Mouse (Mus musculus): ENCODE data around the gene Exosc6. TPM values are rescaled to one million over a fixed set of nuclear protein-coding genes. Genes with fewer than 3 reads are reported as not detected.
"Not testable (repeated sequence)": the region's sequence is repeated elsewhere in the genome, so short reads cannot be mapped to it uniquely, and the experiment has no call there.

Exosc6 gene
- polyA plus RNA-seq, 1 experiment from 2014 or later = not detected

GRCm38 (mm10) chr8:111092326-111092725 is 36.2 kb downstream of the Exosc6 start, which contains the start of gene Clec18a:
TSS of gene Clec18a (minus strand) at chr8:111092426.
- H3K27me3 ChIP-seq (ENCODE audit: control insufficient read depth, insufficient read depth, low read length); H3K36me3 ChIP-seq (ENCODE audit: control insufficient read depth, insufficient read depth, low read length); H3K9ac ChIP-seq (replicated peaks; ENCODE audit: low read depth, low read length); ATAC-seq (ENCODE audit: low read depth); H3K4me1 ChIP-seq (ENCODE audit: control insufficient read depth, insufficient read depth, low read length); H3K4me3 ChIP-seq (ENCODE audit: low read depth, low read length); H3K9me3 ChIP-seq (ENCODE audit: control insufficient read depth, low read length); H3K4me2 ChIP-seq (ENCODE audit: low read depth, low read length); H3K27ac ChIP-seq (ENCODE audit: low read depth, low read length): not testable (repeated sequence)
- WGBS = 98% methylated on average over 5 of the region's 6 CpGs

GRCm38 (mm10) chr8:111093865-111094718 is 38.0 kb downstream of the Exosc6 start, which contains the start of gene Pdpr:
TSS of gene Pdpr (plus strand) at chr8:111094630.
- Histone ChIP-seq H3K27me3 (ENCODE audit: control insufficient read depth, insufficient read depth, low read length) (no peaks in the 10 kb centered on the region), H3K36me3 (ENCODE audit: control insufficient read depth, insufficient read depth, low read length) (no peaks in the 10 kb centered on the region), H3K9me3 (ENCODE audit: control insufficient read depth, low read length) (no peaks in the 10 kb centered on the region), H3K27ac (ENCODE audit: low read depth, low read length) (peak within 1 kb of the TSS; percentile 79), H3K4me2 (ENCODE audit: low read depth, low read length) (peak within 1 kb of the TSS; percentile 70), H3K9ac (replicated peaks; ENCODE audit: low read depth, low read length) (peak within 1 kb of the TSS; percentile 74), H3K4me1 (ENCODE audit: control insufficient read depth, insufficient read depth, low read length) (peaks cover 5% of the 10 kb centered on the region), H3K4me3 (ENCODE audit: low read depth, low read length) (peak within 1 kb of the TSS; percentile 56)
- WGBS = 7% methylated on average over 44 of the region's 72 CpGs
- ATAC-seq (ENCODE audit: low read depth) = peak; percentile 95

DNA sequence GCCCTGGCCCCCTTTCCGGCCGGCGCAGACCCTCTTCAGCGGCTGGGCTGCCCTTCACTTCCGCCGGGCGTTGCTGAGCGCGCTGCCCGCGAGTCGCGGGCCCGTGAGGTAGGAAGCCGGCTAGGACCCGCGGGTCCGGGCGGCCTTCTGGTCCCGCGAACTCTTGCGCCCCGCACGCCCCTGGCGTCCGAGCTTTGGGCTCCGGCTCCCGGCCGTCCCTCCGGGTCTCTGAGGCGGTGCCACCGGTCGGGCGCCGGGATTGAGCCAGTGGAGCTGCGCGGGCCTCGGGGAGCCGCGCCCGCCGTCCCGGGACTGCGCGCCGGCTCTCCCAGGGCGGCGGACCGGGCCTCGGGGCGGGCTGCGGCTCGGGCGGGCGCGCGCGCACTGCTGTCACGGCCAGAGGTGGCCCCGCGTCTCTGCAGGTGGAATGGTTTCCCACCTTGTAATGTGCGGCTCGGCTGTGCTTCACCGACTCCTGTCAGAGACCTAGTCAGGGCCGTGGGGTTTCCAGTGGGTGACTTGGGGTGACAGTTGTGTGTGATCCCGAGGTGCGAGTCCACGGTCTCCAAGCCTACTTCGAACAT is 38.7 kb downstream of the Exosc6 start:
- Histone ChIP-seq H3K4me2 (ENCODE audit: low read depth, low read length) (peak overlapping the region; percentile 70), H3K4me3 (ENCODE audit: low read depth, low read length) (peak overlapping the region; percentile 56), H3K9ac (replicated peaks; ENCODE audit: low read depth, low read length) (peak overlapping the region; percentile 74)
- H3K4me1 ChIP-seq (ENCODE audit: control insufficient read depth, insufficient read depth, low read length); H3K9me3 ChIP-seq (ENCODE audit: control insufficient read depth, low read length); H3K27ac ChIP-seq (ENCODE audit: low read depth, low read length); H3K27me3 ChIP-seq (ENCODE audit: control insufficient read depth, insufficient read depth, low read length); H3K36me3 ChIP-seq (ENCODE audit: control insufficient read depth, insufficient read depth, low read length): not testable (repeated sequence)
- peak; percentile 59 for ATAC-seq (ENCODE audit: low read depth)
- under 1% methylated on average over 50 of the region's 69 CpGs for WGBS

Small RNAs within 50 kb of the gene (microRNA-seq; reads per million reads assigned to microRNA genes)
- gene Gm24103 (not detected), gene Mir3473d (0.85 reads per million)

Other genes with a start within 250 kb of the Exosc6 start
- gene Cog4, start 209.7 kb upstream of the Exosc6 start, polyA plus RNA-seq (2014; fragmentation: Nextera tagmentation; extraction: Ambion mirVana) = 64.6 and 78.1 TPM in 2 replicates
- 87.3 and 109 TPM in 2 replicates for gene Sf3b3, start 209.6 kb upstream of the Exosc6 start, polyA plus RNA-seq (2014; fragmentation: Nextera tagmentation; extraction: Ambion mirVana)
- gene Fuk, start 153.9 kb upstream of the Exosc6 start, polyA plus RNA-seq (2014; fragmentation: Nextera tagmentation; extraction: Ambion mirVana) = 3.9 and 5.4 TPM in 2 replicates
- 12.7 and 15.0 TPM in 2 replicates for gene St3gal2, start 136.4 kb upstream of the Exosc6 start, polyA plus RNA-seq (2014; fragmentation: Nextera tagmentation; extraction: Ambion mirVana)
- 14.0 and 14.8 TPM in 2 replicates for gene Ddx19a, start 58.5 kb upstream of the Exosc6 start, polyA plus RNA-seq (2014; fragmentation: Nextera tagmentation; extraction: Ambion mirVana)
- 6.3 and 7.6 TPM in 2 replicates for gene Ddx19b, start 24.6 kb upstream of the Exosc6 start, polyA plus RNA-seq (2014; fragmentation: Nextera tagmentation; extraction: Ambion mirVana)
- gene Aars, start 23.2 kb upstream of the Exosc6 start, polyA plus RNA-seq (2014; fragmentation: Nextera tagmentation; extraction: Ambion mirVana) = 76.4 and 93.5 TPM in 2 replicates
- gene Clec18a, start 36.1 kb downstream of the Exosc6 start, polyA plus RNA-seq (2014; fragmentation: Nextera tagmentation; extraction: Ambion mirVana) = 0.70 and 1.5 TPM in 2 replicates
- 8.1 and 8.7 TPM in 2 replicates for gene Pdpr, start 38.3 kb downstream of the Exosc6 start, polyA plus RNA-seq (2014; fragmentation: Nextera tagmentation; extraction: Ambion mirVana)
- 77.0 and 97.5 TPM in 2 replicates for gene Glg1, start 202.9 kb downstream of the Exosc6 start, polyA plus RNA-seq (2014; fragmentation: Nextera tagmentation; extraction: Ambion mirVana)
- gene Rfwd3, start 243.9 kb downstream of the Exosc6 start, polyA plus RNA-seq (2014; fragmentation: Nextera tagmentation; extraction: Ambion mirVana) = 19.2 and 25.4 TPM in 2 replicates

Measured in neural tube, embryonic 14.5 days (tissue).